Mouse (Mus musculus): ENCODE data around the gene Rab3a. TPM values are rescaled to one million over a fixed set of nuclear protein-coding genes. Genes with fewer than 3 reads are reported as not detected.

Rab3a gene
- polyA plus RNA-seq, 1 experiment from 2014 or later, result 17.1 TPM

DNA sequence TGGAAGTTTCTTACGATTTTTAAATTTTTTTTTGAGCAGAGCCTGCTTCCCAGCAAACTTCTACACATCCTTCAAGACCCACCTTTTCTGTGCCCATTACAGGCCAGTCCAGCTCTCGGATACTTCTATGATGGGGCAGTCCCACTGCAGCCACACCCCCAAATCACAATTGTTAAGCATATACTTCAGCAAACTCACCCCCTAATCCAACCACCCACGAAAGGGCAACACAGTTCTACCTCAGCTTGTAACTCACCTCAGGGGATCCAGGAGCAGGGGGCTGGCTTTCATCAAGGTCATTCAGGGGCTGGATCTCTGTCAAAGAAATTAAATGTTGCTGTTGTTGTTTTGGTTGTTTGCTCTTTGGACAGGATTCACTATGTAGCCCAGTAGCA is 32.6 kb downstream of the Rab3a start:
- Histone ChIP-seq H3K9me3 (no peaks in the 10 kb centered on the region), H3K4me3 (no peak overlapping the region), H3K4me2 (no peak overlapping the region), H3K27me3 (no peaks in the 10 kb centered on the region), H3K9ac (no peak overlapping the region), H3K4me1 (peaks cover 36% of the 10 kb centered on the region), H3K27ac (no peak overlapping the region), H3K36me3 (peaks cover 71% of the 10 kb centered on the region)
- no peak for ATAC-seq (ENCODE audit: insufficient number of reproducible peaks, low FRiP score, low TSS enrichment, low read depth)
- 75% methylated on average over 3 of the region's 3 CpGs for WGBS

GRCm38 (mm10) chr8:70787941-70788667 is 33.6 kb downstream of the Rab3a start:
- 33% methylated on average over 30 of the region's 30 CpGs for WGBS
- no peak for ATAC-seq (ENCODE audit: insufficient number of reproducible peaks, low FRiP score, low TSS enrichment, low read depth)

DNA sequence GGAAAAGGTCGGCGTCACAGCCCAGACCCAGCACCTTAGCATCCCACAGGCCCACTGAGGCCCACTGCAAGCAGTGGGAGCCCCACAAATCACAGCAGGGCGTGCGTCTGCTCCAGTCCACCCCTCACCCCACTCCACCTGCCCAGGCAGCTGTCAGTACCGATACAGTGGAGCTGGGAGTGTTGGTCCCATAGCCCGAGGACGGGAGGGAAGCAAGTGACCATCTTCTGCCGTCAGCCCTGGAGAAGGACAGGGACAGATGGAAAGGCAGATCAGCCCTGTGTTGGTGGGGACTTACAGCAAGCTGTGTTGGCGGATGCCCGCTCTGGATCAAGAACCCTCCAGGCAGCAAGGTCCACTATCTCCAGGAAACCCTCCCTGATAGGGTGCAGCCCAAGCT is 34.6 kb downstream of the Rab3a start:
- WGBS, result 84% methylated on average over 10 of the region's 10 CpGs
- ATAC-seq (ENCODE audit: insufficient number of reproducible peaks, low FRiP score, low TSS enrichment, low read depth), result no peak
- H3K4me3 ChIP-seq, result no peak overlapping the region
- no peak overlapping the region for H3K4me2 ChIP-seq
- no peak overlapping the region for H3K9ac ChIP-seq
- no peaks in the 10 kb centered on the region for H3K27me3 ChIP-seq
- H3K4me1 ChIP-seq, result peaks cover 47% of the 10 kb centered on the region
- 0 out of 2 replicates have a peak overlapping the region, but pooled peaks have one; percentile 40 for H3K27ac ChIP-seq
- no peaks in the 10 kb centered on the region for H3K9me3 ChIP-seq
- H3K36me3 ChIP-seq, result peaks cover 56% of the 10 kb centered on the region

More at GRCm38 (mm10) chr8:70787941-70788667, 33.6 kb downstream of the Rab3a start:
- Histone ChIP-seq H3K4me2 (no peak overlapping the region), H3K27ac (0 out of 2 replicates have a peak overlapping the region, but pooled peaks have one; percentile 40), H3K4me3 (no peak overlapping the region), H3K36me3 (peaks cover 66% of the 10 kb centered on the region), H3K9ac (no peak overlapping the region), H3K4me1 (peaks cover 44% of the 10 kb centered on the region), H3K9me3 (no peaks in the 10 kb centered on the region), H3K27me3 (no peaks in the 10 kb centered on the region)

DNA sequence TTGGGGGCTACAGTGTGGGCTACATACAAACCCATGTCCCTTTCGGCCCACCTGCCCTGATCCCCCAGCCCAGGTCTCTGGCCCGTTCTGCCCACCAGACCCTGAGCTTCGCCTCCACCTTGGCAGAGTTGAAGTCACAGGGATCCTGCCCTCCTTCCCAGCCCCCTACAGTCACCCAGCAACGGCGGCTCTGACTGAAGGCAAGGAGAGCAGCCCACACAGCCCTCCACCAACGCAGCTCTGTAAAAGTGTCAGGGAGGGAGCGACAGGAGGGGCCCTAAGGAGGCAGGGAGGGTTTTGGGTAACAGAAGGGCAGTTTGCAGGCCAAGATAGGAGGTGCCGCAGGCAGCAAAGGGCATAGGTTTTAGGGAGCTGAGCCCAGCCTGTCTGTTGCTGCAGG is 36.4 kb downstream of the Rab3a start:
- Histone ChIP-seq H3K9me3 (no peaks in the 10 kb centered on the region), H3K27ac (no peak overlapping the region), H3K4me2 (peak overlapping the region; percentile 93), H3K4me1 (peaks cover 47% of the 10 kb centered on the region), H3K36me3 (peaks cover 38% of the 10 kb centered on the region), H3K9ac (0 out of 2 replicates have a peak overlapping the region, but pooled peaks have one; percentile 87), H3K27me3 (no peaks in the 10 kb centered on the region), H3K4me3 (peak overlapping the region; percentile 74; the same call in 1 of the 2 replicates)
- WGBS, result 45% methylated on average over 8 of the region's 8 CpGs
- no peak for ATAC-seq (ENCODE audit: insufficient number of reproducible peaks, low FRiP score, low TSS enrichment, low read depth)

DNA sequence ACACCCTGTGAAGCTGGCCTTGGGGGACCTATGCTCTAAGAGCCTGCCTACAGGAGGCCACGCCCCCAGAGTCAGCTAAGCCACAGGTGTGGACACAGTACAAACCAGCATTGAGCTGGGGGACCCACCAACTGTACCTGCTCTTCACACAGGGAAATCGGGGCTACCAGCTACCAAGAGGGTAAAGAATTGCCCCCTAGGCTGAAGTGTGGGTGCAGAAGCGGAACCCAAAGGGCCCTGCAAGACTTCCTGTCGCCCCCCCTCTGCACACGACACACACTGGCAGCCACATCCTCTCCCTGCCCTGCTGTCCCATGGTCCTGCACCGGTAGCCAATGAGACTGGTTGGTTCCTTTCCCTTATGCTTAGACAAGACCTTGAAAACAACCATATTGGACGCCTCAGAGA is 36.8 kb downstream of the Rab3a start:
- H3K36me3 ChIP-seq, result peaks cover 34% of the 10 kb centered on the region
- no peak overlapping the region; the same call in 1 of the 2 replicates for H3K27ac ChIP-seq
- 70% methylated on average over 7 of the region's 7 CpGs for WGBS
- peaks cover 47% of the 10 kb centered on the region for H3K4me1 ChIP-seq
- H3K4me2 ChIP-seq, result peak overlapping the region; percentile 93
- no peaks in the 10 kb centered on the region for H3K9me3 ChIP-seq
- ATAC-seq (ENCODE audit: insufficient number of reproducible peaks, low FRiP score, low TSS enrichment, low read depth), result no peak
- H3K27me3 ChIP-seq, result no peaks in the 10 kb centered on the region
- peak overlapping the region; percentile 74 for H3K4me3 ChIP-seq
- peak overlapping the region; percentile 87; the same call in 1 of the 2 replicates for H3K9ac ChIP-seq

DNA sequence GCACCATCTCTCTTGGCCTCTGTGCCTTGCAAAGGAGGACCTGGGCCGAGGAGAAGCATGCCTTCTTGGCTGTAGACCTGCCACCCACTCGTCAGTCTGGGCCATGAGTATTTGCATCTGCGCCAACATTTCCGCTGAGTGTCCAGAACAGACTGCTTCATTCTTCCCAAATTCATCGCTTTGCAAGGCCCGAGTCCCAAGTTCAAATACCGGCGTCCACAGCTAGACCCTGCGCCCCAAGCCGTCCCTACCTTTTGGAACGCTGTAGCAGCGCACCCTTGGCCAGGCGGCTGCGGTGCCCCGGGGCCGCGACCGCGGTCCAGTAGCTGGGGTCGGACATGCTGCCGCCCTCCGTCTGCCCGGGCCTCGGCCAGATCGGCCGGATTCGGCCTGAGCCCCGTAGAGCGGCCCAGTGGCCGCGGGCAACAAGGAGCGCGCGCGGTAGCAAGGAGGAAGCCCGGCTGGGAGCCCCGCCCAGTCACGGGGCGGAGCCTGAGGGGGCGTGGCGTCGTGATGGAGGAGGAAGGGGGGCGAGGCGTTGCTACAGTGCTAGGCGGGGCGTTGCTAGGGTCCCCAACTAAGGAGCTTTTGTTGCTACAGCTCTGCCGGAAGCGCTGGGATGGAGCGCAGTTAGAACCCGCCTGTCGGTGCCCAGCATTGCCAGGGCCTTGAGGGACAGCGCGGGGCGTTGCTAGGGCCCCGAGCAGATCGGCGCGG is 37.7 kb downstream of the Rab3a start:
- H3K27ac ChIP-seq, result peak overlapping the region; percentile 83
- peaks cover 25% of the 10 kb centered on the region for H3K36me3 ChIP-seq
- peaks cover 52% of the 10 kb centered on the region for H3K4me1 ChIP-seq
- peak overlapping the region; percentile 74 for H3K4me3 ChIP-seq
- H3K9ac ChIP-seq, result peak overlapping the region; percentile 87
- no peaks in the 10 kb centered on the region for H3K27me3 ChIP-seq
- WGBS, result 4% methylated on average over 58 of the region's 58 CpGs
- peak; percentile 79 for ATAC-seq (ENCODE audit: insufficient number of reproducible peaks, low FRiP score, low TSS enrichment, low read depth)
- H3K9me3 ChIP-seq, result no peaks in the 10 kb centered on the region
- peak overlapping the region; percentile 93 for H3K4me2 ChIP-seq

DNA sequence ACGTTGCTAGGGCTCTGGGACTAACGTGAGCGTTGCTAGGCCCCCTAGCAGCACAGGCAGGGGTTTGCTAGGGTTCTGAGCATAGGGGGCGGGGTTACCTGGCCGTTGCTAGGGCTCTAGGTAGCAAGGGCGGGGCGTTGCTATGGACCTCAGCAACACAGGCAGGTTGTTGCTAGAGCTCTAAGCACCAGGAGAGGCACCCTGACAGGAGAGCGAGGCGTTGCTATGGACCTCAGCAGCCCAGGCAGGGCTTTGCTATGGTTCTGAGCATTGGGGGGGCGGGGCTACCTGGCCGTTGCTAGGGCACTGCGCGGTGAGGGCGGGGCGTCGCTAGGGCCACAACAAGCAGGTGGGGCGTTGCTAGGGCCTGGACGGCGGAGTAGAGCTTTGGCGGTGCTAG is 38.2 kb downstream of the Rab3a start:
- peak; percentile 11 for ATAC-seq (ENCODE audit: insufficient number of reproducible peaks, low FRiP score, low TSS enrichment, low read depth)
- under 1% methylated on average over 20 of the region's 20 CpGs for WGBS
- Histone ChIP-seq H3K4me3 (peak overlapping the region; percentile 74), H3K27ac (peak overlapping the region; percentile 83), H3K4me2 (peak overlapping the region; percentile 93), H3K4me1 (peaks cover 55% of the 10 kb centered on the region), H3K27me3 (peaks cover 2% of the 10 kb centered on the region), H3K9me3 (no peaks in the 10 kb centered on the region), H3K36me3 (peaks cover 21% of the 10 kb centered on the region), H3K9ac (peak overlapping the region; percentile 87; the same call in 1 of the 2 replicates)

DNA sequence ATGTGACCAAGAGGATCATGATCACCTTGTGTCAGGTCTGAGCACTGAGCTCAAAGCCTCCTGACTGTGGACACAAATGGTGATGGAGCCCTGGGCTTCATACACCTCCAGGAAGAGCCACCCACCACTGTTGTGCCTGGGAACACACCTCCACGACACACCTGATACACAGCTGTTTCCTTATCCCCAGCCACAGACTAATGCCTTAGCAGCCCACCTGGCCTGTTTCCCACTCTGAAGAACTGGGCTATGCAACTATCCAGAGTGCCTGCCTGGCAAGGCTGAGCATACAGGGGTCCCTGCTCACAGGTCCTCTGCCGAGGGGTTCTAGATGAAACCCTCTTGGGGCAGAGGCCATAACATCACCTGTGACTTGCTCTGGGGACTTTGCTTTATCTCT is 39.7 kb downstream of the Rab3a start:
- Histone ChIP-seq H3K4me2 (no peak overlapping the region), H3K27me3 (peaks cover 17% of the 10 kb centered on the region), H3K36me3 (peaks cover 6% of the 10 kb centered on the region), H3K4me3 (no peak overlapping the region), H3K4me1 (peaks cover 53% of the 10 kb centered on the region), H3K9me3 (no peaks in the 10 kb centered on the region), H3K9ac (no peak overlapping the region), H3K27ac (no peak overlapping the region)
- ATAC-seq (ENCODE audit: insufficient number of reproducible peaks, low FRiP score, low TSS enrichment, low read depth), result no peak
- WGBS, result 82% methylated on average over 2 of the region's 2 CpGs

DNA sequence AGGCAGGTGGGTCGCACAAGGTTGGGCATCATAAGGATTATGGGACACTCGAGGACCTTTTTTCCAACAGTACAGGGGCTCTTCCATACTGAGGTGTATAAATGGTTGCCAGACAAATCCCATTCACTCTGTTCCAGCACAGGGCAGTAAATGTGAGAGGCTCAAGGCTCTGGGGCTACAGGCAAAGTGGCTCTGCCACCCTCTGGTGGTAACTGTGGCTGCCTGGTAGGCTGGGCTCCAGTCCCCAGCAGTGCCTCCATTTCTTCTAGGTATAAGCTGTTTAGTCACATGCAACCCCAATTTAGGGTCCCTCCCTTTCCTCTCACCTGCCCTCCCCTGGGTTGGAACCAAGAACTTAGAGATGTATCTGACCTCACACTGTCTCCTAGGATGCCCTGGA is 40.9 kb downstream of the Rab3a start:
- peaks cover 45% of the 10 kb centered on the region for H3K4me1 ChIP-seq
- no peak overlapping the region for H3K27ac ChIP-seq
- peaks cover 29% of the 10 kb centered on the region for H3K27me3 ChIP-seq
- no peaks in the 10 kb centered on the region for H3K9me3 ChIP-seq
- no peaks in the 10 kb centered on the region for H3K36me3 ChIP-seq
- H3K4me2 ChIP-seq, result no peak overlapping the region
- 87% methylated on average over 2 of the region's 2 CpGs for WGBS
- ATAC-seq (ENCODE audit: insufficient number of reproducible peaks, low FRiP score, low TSS enrichment, low read depth), result no peak
- H3K9ac ChIP-seq, result no peak overlapping the region
- no peak overlapping the region for H3K4me3 ChIP-seq

GRCm38 (mm10) chr8:70796403-70797080 is 42.1 kb downstream of the Rab3a start:
- Histone ChIP-seq H3K4me2 (peak overlapping the region; percentile 93), H3K4me3 (peak overlapping the region; percentile 56), H3K9ac (peak overlapping the region; percentile 55; the same call in 1 of the 2 replicates), H3K27me3 (peaks cover 38% of the 10 kb centered on the region), H3K9me3 (no peaks in the 10 kb centered on the region), H3K4me1 (peaks cover 33% of the 10 kb centered on the region), H3K36me3 (no peaks in the 10 kb centered on the region), H3K27ac (0 out of 2 replicates have a peak overlapping the region, but pooled peaks have one; percentile 11)
- ATAC-seq (ENCODE audit: insufficient number of reproducible peaks, low FRiP score, low TSS enrichment, low read depth), result no peak
- 3% methylated on average over 53 of the region's 54 CpGs for WGBS

- 1% methylated on average over 55 of the region's 57 CpGs for WGBS
- Histone ChIP-seq H3K27me3 (peaks cover 43% of the 10 kb centered on the region), H3K9ac (peak overlapping the region; percentile 55; the same call in 1 of the 2 replicates)
These were observed 42.9 kb downstream of the Rab3a start for GRCm38 (mm10) chr8:70797081-70798070.

More at GRCm38 (mm10) chr8:70797081-70798070, 42.9 kb downstream of the Rab3a start:
- peak overlapping the region; percentile 56 for H3K4me3 ChIP-seq
- peaks cover 27% of the 10 kb centered on the region for H3K4me1 ChIP-seq
- peak; percentile 87 for ATAC-seq (ENCODE audit: insufficient number of reproducible peaks, low FRiP score, low TSS enrichment, low read depth)
- peak overlapping the region; percentile 93 for H3K4me2 ChIP-seq
- H3K27ac ChIP-seq, result 0 out of 2 replicates have a peak overlapping the region, but pooled peaks have one; percentile 27
- no peaks in the 10 kb centered on the region for H3K9me3 ChIP-seq
- H3K36me3 ChIP-seq, result no peaks in the 10 kb centered on the region
